Mouse (Mus musculus) brown adipose tissue, adult 24 weeks (tissue): ENCODE results near the gene Syde2. TPM values are rescaled to one million over a fixed set of nuclear protein-coding genes. Genes with fewer than 3 reads are reported as not detected.
"Not testable (repeated sequence)": the region's sequence is repeated elsewhere in the genome, so short reads cannot be mapped to it uniquely, and the experiment has no call there.

ENCODE experiments used
- H3K27ac ChIP-seq: fragments of 200-500 bp; replicated peaks from 2 replicates; pipeline ENCODE4 v1.5.1; 2012; ENCODE audit warnings: low read depth, mild to moderate bottlenecking, low read length
- H3K4me1 ChIP-seq: fragments of 200-500 bp; 2 replicates; pipeline ENCODE4 v1.6.1; 2012; ENCODE audit warnings: low read length, mixed read lengths; ENCODE audit not compliant: control insufficient read depth, insufficient read depth, insufficient read length
- H3K4me3 ChIP-seq: fragments of 200-500 bp; 2 replicates; pipeline ENCODE4 v1.5.1; 2012; ENCODE audit warnings: low read depth, mild to moderate bottlenecking, low read length, moderate library complexity; ENCODE audit not compliant: insufficient read depth
- polyA plus RNA-seq: library from polyadenylated mRNA; stranded (reverse); fragments of >200 nt; gene quantifications from 2 replicates; pipeline ENCODE4 v1.2.4, GENCODE M21; 2012; ENCODE audit not compliant: missing spikeins, insufficient read depth, insufficient read length

The Syde2 gene
- polyA plus RNA-seq, 1 experiment = 4.5 TPM

GRCm38 (mm10) chr3:145959824-145960223, 27.8 kb upstream of the Syde2 start:
- Histone ChIP-seq H3K4me3 (no peak overlapping the region), H3K4me1 (peaks cover 10% of the 10 kb centered on the region), H3K27ac (no peak overlapping the region)

GRCm38 (mm10) chr3:145962411-145962810, 25.3 kb upstream of the Syde2 start:
- no peak overlapping the region for H3K27ac ChIP-seq
- H3K4me1 ChIP-seq = peaks cover 10% of the 10 kb centered on the region
- H3K4me3 ChIP-seq = no peak overlapping the region

GRCm38 (mm10) chr3:145963101-145964017, 24.3 kb upstream of the Syde2 start:
- peak overlapping the region; percentile 30 for H3K4me3 ChIP-seq

GRCm38 (mm10) chr3:145964018-145964387, 23.7 kb upstream of the Syde2 start:
- Histone ChIP-seq H3K4me3 (peak overlapping the region; percentile 30; the same call in 1 of the 2 replicates), H3K4me1 (peaks cover 10% of the 10 kb centered on the region), H3K27ac (peak overlapping the region; percentile 88)

More at GRCm38 (mm10) chr3:145963101-145964017, 24.3 kb upstream of the Syde2 start:
- peaks cover 10% of the 10 kb centered on the region for H3K4me1 ChIP-seq
- peak overlapping the region; percentile 88 for H3K27ac ChIP-seq

- peak overlapping the region; percentile 47; the same call in 1 of the 2 replicates for H3K27ac ChIP-seq
- no peak overlapping the region for H3K4me3 ChIP-seq
Observed at GRCm38 (mm10) chr3:145964473-145964872, 23.2 kb upstream of the Syde2 start.

GRCm38 (mm10) chr3:145965583-145965982, 22.1 kb upstream of the Syde2 start:
- H3K4me3 ChIP-seq, H3K4me1 ChIP-seq, H3K27ac ChIP-seq: not testable (repeated sequence)

More at GRCm38 (mm10) chr3:145964473-145964872, 23.2 kb upstream of the Syde2 start:
- peaks cover 10% of the 10 kb centered on the region for H3K4me1 ChIP-seq

GRCm38 (mm10) chr3:145966806-145967205, 20.9 kb upstream of the Syde2 start:
- Histone ChIP-seq H3K27ac (no peak overlapping the region), H3K4me1 (peaks cover 10% of the 10 kb centered on the region), H3K4me3 (no peak overlapping the region)

- no peak overlapping the region for H3K27ac ChIP-seq
- peaks cover 2% of the 10 kb centered on the region; the same call in 1 of the 2 replicates for H3K4me1 ChIP-seq
- H3K4me3 ChIP-seq = no peak overlapping the region
Observed at GRCm38 (mm10) chr3:145969031-145969501, 18.6 kb upstream of the Syde2 start.

- Histone ChIP-seq H3K4me1 (no peaks in the 10 kb centered on the region), H3K27ac (no peak overlapping the region), H3K4me3 (no peak overlapping the region)
Observed at GRCm38 (mm10) chr3:145971501-145971900, 16.2 kb upstream of the Syde2 start.

GRCm38 (mm10) chr3:145974986-145975385, 12.7 kb upstream of the Syde2 start:
- no peak overlapping the region for H3K27ac ChIP-seq
- no peak overlapping the region for H3K4me3 ChIP-seq

GRCm38 (mm10) chr3:145985333-145985925, 2.2 kb upstream of the Syde2 start:
- Histone ChIP-seq H3K27ac (no peak overlapping the region), H3K4me3 (no peak overlapping the region), H3K4me1 (no peaks in the 10 kb centered on the region; the same call in 1 of the 2 replicates)

More at GRCm38 (mm10) chr3:145974986-145975385, 12.7 kb upstream of the Syde2 start:
- no peaks in the 10 kb centered on the region for H3K4me1 ChIP-seq

- Histone ChIP-seq H3K4me1 (no peaks in the 10 kb centered on the region; the same call in 1 of the 2 replicates), H3K27ac (no peak overlapping the region), H3K4me3 (no peak overlapping the region)
Observed at GRCm38 (mm10) chr3:145986317-145987001, 1.2 kb upstream of the Syde2 start.

- Histone ChIP-seq H3K27ac (peak overlapping the region; percentile 9), H3K4me3 (peak overlapping the region; percentile 70)
Observed at GRCm38 (mm10) chr3:145987970-145988683, 457 bp downstream of the Syde2 start.

More at GRCm38 (mm10) chr3:145987970-145988683, 457 bp downstream of the Syde2 start:
- H3K4me1 ChIP-seq = no peaks in the 10 kb centered on the region; the same call in 1 of the 2 replicates
